Mouse (Mus musculus) cortical plate, adult 2 months (tissue): ENCODE measurements around the gene Gm16181.
A peak's percentile ranks its signal among the peaks of the same experiment; 100 is the strongest.

Source experiments
- CTCF ChIP-seq: fragments of 200-500 bp; IDR thresholded peaks from 2 replicates; pipeline ENCODE4 v1.5.1; 2011; ENCODE audit warnings: mild to moderate bottlenecking, control low read depth, low read length; ENCODE audit not compliant: insufficient read depth; ENCODE audit errors: extremely low read depth
- POLR2A ChIP-seq: fragments of 200-500 bp; IDR thresholded peaks from 2 replicates; pipeline ENCODE4 v1.6.1; 2011; ENCODE audit warnings: mild to moderate bottlenecking, low read length, control low read depth; ENCODE audit not compliant: insufficient read depth; ENCODE audit errors: extremely low read depth

- TF ChIP-seq POLR2A (no peak), CTCF (peak; percentile 74)
Measured at GRCm38 (mm10) chr17:35178528-35178927, 42.1 kb upstream of the Gm16181 start.
